Mouse (Mus musculus): ENCODE data around the gene Crispld2. TPM values are rescaled to one million over a fixed set of nuclear protein-coding genes. Genes with fewer than 3 reads are reported as not detected.

The Crispld2 gene
- polyA plus RNA-seq, 1 experiment from 2014 or later, result 2.5 TPM

DNA sequence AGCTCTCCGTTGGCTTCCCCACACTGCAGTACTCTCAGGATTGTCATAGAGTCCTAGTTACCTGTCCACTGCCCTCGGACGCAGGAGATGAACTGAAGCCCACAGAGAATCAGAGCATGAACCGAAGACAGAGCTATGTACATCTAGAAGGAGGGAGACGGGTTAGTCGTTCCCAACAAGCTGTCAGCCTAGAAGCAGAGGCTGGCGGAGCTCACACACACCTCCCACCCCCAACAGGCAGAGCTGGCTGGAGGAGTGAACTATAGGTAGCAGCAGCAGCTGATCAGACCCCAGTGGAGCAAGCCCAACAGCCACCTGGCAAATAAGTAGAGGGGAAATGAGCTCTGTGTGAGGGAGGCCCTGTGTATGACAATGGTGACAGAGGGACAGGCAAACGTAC, 92.5 kb downstream of the Crispld2 start:
- H3K4me1 ChIP-seq (ENCODE audit: insufficient read depth), result no peaks in the 10 kb centered on the region; the same call in 1 of the 2 replicates
- H3K27ac ChIP-seq (ENCODE audit: low read depth), result no peak overlapping the region
- no peak for DNase-seq
- TF ChIP-seq CTCF (IDR thresholded peaks at IDR 0.05; ENCODE audit: low read depth) (no peak), EP300 (IDR thresholded peaks at IDR 0.05; ENCODE audit: low read depth) (no peak)
- WGBS (ENCODE audit: insufficient replicate concordance), result 83% methylated on average over 8 of the region's 8 CpGs
- peaks cover 63% of the 10 kb centered on the region for H3K36me3 ChIP-seq (replicated peaks; ENCODE audit: insufficient read depth, low read length)
- no peak for ATAC-seq
- no peak overlapping the region for H3K4me2 ChIP-seq (ENCODE audit: low read depth, low read length)
- H3K4me3 ChIP-seq (ENCODE audit: low read depth, low read length), result no peak overlapping the region
- H3K9me3 ChIP-seq (ENCODE audit: low read length), result no peaks in the 10 kb centered on the region
- no peak overlapping the region for H3K9ac ChIP-seq (replicated peaks)
- H3K27me3 ChIP-seq (ENCODE audit: insufficient read depth, low read length), result no peaks in the 10 kb centered on the region

DNA sequence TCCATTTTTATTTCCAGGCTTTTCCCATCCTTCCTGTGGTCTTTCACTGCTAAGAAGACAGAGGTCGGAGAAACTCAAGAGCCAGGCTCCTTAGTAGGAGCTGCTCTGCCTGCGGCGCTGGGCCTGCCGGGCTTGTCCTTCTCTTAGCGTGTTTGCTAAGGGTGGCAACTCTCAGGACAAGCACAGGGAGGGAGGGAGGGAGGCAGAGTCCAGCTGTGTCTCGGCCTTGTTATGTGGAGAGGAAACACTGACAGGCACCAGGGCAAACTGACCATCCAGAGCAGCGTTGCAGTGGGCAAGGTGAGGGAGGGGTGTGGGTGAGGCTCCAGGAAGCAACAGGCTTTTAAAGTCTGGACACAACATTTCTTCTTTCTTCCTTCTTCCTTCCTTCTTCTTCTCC, 97.3 kb downstream of the Crispld2 start:
- ATAC-seq (no peak), DNase-seq (no peak)
- no peak overlapping the region for H3K9ac ChIP-seq (replicated peaks)
- H3K36me3 ChIP-seq (replicated peaks; ENCODE audit: insufficient read depth, low read length), result peaks cover 70% of the 10 kb centered on the region
- H3K27ac ChIP-seq (ENCODE audit: low read depth), result no peak overlapping the region
- H3K4me3 ChIP-seq (ENCODE audit: low read depth, low read length), result no peak overlapping the region
- H3K9me3 ChIP-seq (ENCODE audit: low read length), result no peaks in the 10 kb centered on the region
- H3K4me1 ChIP-seq (ENCODE audit: insufficient read depth), result no peaks in the 10 kb centered on the region
- no peaks in the 10 kb centered on the region for H3K27me3 ChIP-seq (ENCODE audit: insufficient read depth, low read length)
- TF ChIP-seq CTCF (IDR thresholded peaks at IDR 0.05; ENCODE audit: low read depth) (no peak), EP300 (IDR thresholded peaks at IDR 0.05; ENCODE audit: low read depth) (no peak)
- no peak overlapping the region for H3K4me2 ChIP-seq (ENCODE audit: low read depth, low read length)
- 76% methylated on average over 7 of the region's 7 CpGs for WGBS (ENCODE audit: insufficient replicate concordance)

DNA sequence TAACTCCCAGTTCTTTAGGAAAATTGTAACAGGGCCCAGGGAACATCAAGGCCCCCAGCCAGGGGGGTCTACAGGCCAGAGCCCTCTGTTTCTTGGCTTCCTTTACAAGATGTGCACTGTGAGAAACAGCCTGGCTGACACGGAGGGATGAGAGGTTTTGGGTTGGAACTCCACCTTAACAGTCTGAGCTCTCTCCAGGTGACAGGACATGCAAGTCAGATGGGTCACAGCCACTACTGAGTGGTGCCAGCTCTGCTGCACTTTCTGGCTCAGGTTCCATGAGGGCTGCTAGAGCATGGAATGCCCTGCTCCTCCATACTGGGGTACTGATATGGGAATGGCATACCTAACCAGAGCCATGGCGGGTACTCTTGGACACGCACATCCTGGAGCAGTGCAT, 98.8 kb downstream of the Crispld2 start:
- no peak overlapping the region for H3K4me2 ChIP-seq (ENCODE audit: low read depth, low read length)
- H3K36me3 ChIP-seq (replicated peaks; ENCODE audit: insufficient read depth, low read length), result peaks cover 55% of the 10 kb centered on the region

DNA sequence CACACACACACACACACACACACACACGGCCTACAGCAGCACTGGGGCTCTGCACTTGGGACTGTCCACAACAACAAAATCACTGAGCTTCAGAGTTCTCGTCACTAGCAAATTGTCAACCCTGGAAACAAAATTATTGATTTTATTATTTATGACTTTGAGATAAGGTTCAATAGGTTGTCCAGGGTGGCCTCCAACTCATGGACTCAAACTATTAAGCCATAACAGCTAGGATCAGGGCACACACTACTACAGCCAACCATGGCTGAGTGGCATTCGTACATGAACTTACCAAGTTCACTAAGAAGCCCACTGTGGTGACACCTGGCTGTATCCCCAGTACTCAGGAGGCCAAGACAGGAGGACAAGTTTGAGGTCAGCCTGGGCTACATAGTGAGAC, 100.9 kb downstream of the Crispld2 start:
- Histone ChIP-seq H3K36me3 (replicated peaks; ENCODE audit: insufficient read depth, low read length) (peaks cover 35% of the 10 kb centered on the region), H3K27ac (ENCODE audit: low read depth) (no peak overlapping the region), H3K4me3 (ENCODE audit: low read depth, low read length) (no peak overlapping the region), H3K4me1 (ENCODE audit: insufficient read depth) (peaks cover 3% of the 10 kb centered on the region; the same call in 1 of the 2 replicates), H3K9me3 (ENCODE audit: low read length) (no peaks in the 10 kb centered on the region), H3K4me2 (ENCODE audit: low read depth, low read length) (no peak overlapping the region), H3K9ac (replicated peaks) (no peak overlapping the region), H3K27me3 (ENCODE audit: insufficient read depth, low read length) (no peaks in the 10 kb centered on the region)
- no peak for TF ChIP-seq CTCF (IDR thresholded peaks at IDR 0.05; ENCODE audit: low read depth)
- no peak for TF ChIP-seq EP300 (IDR thresholded peaks at IDR 0.05; ENCODE audit: low read depth)
- ATAC-seq, result peak; percentile 65
- WGBS (ENCODE audit: insufficient replicate concordance), result 87% methylated on average over 3 of the region's 3 CpGs
- no peak for DNase-seq

More for the DNA sequence above, 98.8 kb downstream of the Crispld2 start:
- Histone ChIP-seq H3K27ac (ENCODE audit: low read depth) (no peak overlapping the region), H3K9me3 (ENCODE audit: low read length) (no peaks in the 10 kb centered on the region), H3K9ac (replicated peaks) (no peak overlapping the region), H3K27me3 (ENCODE audit: insufficient read depth, low read length) (no peaks in the 10 kb centered on the region), H3K4me1 (ENCODE audit: insufficient read depth) (peaks cover 3% of the 10 kb centered on the region; the same call in 1 of the 2 replicates), H3K4me3 (ENCODE audit: low read depth, low read length) (no peak overlapping the region)
- 90% methylated on average over 3 of the region's 3 CpGs for WGBS (ENCODE audit: insufficient replicate concordance)
- no peak for ATAC-seq
- no peak for TF ChIP-seq EP300 (IDR thresholded peaks at IDR 0.05; ENCODE audit: low read depth)
- TF ChIP-seq CTCF (IDR thresholded peaks at IDR 0.05; ENCODE audit: low read depth), result no peak
- DNase-seq, result no peak

DNA sequence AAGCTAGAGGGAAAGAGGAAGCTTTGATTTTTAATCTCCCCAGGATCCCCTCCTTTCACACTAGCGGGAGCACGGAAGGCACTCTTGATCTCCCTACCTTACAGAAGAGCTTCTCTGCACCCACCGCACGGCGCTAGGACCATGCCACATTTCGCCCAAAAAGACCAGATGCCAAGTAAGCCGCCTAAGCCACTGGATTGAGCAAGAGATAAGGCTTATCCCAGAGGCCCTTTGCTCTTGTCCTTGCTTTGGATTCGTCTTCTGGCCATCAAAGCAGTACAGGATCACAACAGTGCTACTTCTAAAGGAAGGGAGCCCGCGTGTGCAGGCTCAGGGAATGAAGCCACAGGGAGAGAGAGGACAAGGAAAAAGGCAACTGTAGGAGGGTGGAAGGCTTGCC, 102.6 kb downstream of the Crispld2 start:
- H3K4me3 ChIP-seq (ENCODE audit: low read depth, low read length), result no peak overlapping the region
- no peak for ATAC-seq
- no peak overlapping the region for H3K27ac ChIP-seq (ENCODE audit: low read depth)
- WGBS (ENCODE audit: insufficient replicate concordance), result 79% methylated on average over 10 of the region's 10 CpGs
- H3K4me2 ChIP-seq (ENCODE audit: low read depth, low read length), result no peak overlapping the region
- H3K36me3 ChIP-seq (replicated peaks; ENCODE audit: insufficient read depth, low read length), result peaks cover 29% of the 10 kb centered on the region
- H3K9me3 ChIP-seq (ENCODE audit: low read length), result no peaks in the 10 kb centered on the region
- DNase-seq, result no peak
- H3K4me1 ChIP-seq (ENCODE audit: insufficient read depth), result peaks cover 4% of the 10 kb centered on the region
- no peak for TF ChIP-seq CTCF (IDR thresholded peaks at IDR 0.05; ENCODE audit: low read depth)
- TF ChIP-seq EP300 (IDR thresholded peaks at IDR 0.05; ENCODE audit: low read depth), result no peak
- H3K27me3 ChIP-seq (ENCODE audit: insufficient read depth, low read length), result no peaks in the 10 kb centered on the region
- no peak overlapping the region for H3K9ac ChIP-seq (replicated peaks)

DNA sequence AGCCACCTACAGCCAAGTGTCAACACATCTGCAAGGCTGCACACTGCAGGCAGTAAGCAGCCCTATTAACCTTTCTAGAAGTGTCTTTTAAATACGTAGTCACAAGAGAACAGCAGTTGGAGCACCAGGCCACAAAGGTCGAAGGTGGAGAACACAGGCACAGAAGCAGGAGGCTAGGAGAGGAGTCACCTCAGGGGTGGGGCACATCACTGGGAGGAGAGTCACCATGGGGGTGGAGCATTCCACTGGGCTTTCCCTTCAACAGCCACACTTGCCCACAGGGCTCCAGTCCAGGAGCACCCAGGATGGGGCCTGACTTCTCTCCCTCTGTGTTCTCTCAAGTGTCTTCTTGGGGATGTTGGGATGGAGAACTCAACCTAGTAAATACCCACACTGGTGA, 104.2 kb downstream of the Crispld2 start:
- H3K27me3 ChIP-seq (ENCODE audit: insufficient read depth, low read length), result no peaks in the 10 kb centered on the region
- no peak overlapping the region for H3K4me3 ChIP-seq (ENCODE audit: low read depth, low read length)
- H3K9me3 ChIP-seq (ENCODE audit: low read length), result no peaks in the 10 kb centered on the region
- ATAC-seq (peak; percentile 18), DNase-seq (peak; percentile 32)
- H3K27ac ChIP-seq (ENCODE audit: low read depth), result no peak overlapping the region
- no peak overlapping the region for H3K4me2 ChIP-seq (ENCODE audit: low read depth, low read length)
- H3K9ac ChIP-seq (replicated peaks), result no peak overlapping the region
- peaks cover 16% of the 10 kb centered on the region for H3K36me3 ChIP-seq (replicated peaks; ENCODE audit: insufficient read depth, low read length)
- 47% methylated on average over 2 of the region's 2 CpGs for WGBS (ENCODE audit: insufficient replicate concordance)
- H3K4me1 ChIP-seq (ENCODE audit: insufficient read depth), result peaks cover 11% of the 10 kb centered on the region
- TF ChIP-seq EP300 (IDR thresholded peaks at IDR 0.05; ENCODE audit: low read depth), result no peak
- TF ChIP-seq CTCF (IDR thresholded peaks at IDR 0.05; ENCODE audit: low read depth), result no peak
